Mouse (Mus musculus) limb, embryonic 15.5 days (tissue): ENCODE measurements around the gene Rdh7. TPM values are rescaled to one million over a fixed set of nuclear protein-coding genes. Genes with fewer than 3 reads are reported as not detected.

Experiments
- ATAC-seq: fragments of 200-750 bp; cut with Nextera tagmentation; 2 replicates; pipeline ENCODE4 v1.8.0; 2017; ENCODE audit warnings: low read depth, moderate TSS enrichment; ENCODE audit not compliant: insufficient number of reproducible peaks, low FRiP score, low TSS enrichment
- H3K27ac ChIP-seq: fragments of 300-500 bp; sonication (generic); 2 replicates; pipeline ENCODE4 v1.5.1; 2015; ENCODE audit warnings: moderate library complexity, mild to moderate bottlenecking, inconsistent platforms
- H3K27me3 ChIP-seq: fragments of 300-500 bp; sonication (generic); 2 replicates; pipeline ENCODE4 v1.6.1; 2015; ENCODE audit warnings: inconsistent platforms
- H3K36me3 ChIP-seq: fragments of 300-500 bp; sonication (generic); 2 replicates; pipeline ENCODE4 v1.6.1; 2015; ENCODE audit warnings: inconsistent platforms
- H3K4me1 ChIP-seq: fragments of 300-500 bp; sonication (generic); 2 replicates; pipeline ENCODE4 v1.6.1; 2015; ENCODE audit warnings: inconsistent platforms
- H3K4me2 ChIP-seq: fragments of 300-500 bp; sonication (generic); 2 replicates; pipeline ENCODE4 v1.6.1; 2015; ENCODE audit warnings: mild to moderate bottlenecking, inconsistent platforms
- H3K4me3 ChIP-seq: fragments of 300-500 bp; sonication (generic); 2 replicates; pipeline ENCODE4 v1.5.1; 2015; ENCODE audit warnings: mild to moderate bottlenecking, inconsistent platforms
- H3K9ac ChIP-seq: fragments of 300-500 bp; sonication (generic); 2 replicates; pipeline ENCODE4 v1.6.1; 2015; ENCODE audit warnings: inconsistent platforms
- H3K9me3 ChIP-seq: fragments of 300-500 bp; sonication (generic); 2 replicates; pipeline ENCODE4 v1.6.1; 2016; ENCODE audit warnings: inconsistent platforms
- WGBS: fragments of 180-500 bp; shearing (Covaris S2); methylation state at CpG from one replicate; pipeline ENCODE4 v1.1.7; 2015; 5-methylcytosine and 5-hydroxymethylcytosine counted together
- polyA plus RNA-seq: library from polyadenylated mRNA; unstranded; fragments of >200 nt; fragmentation: Nextera tagmentation; extraction: Ambion mirVana; gene quantifications from 2 replicates; pipeline ENCODE4 v1.2.1, GENCODE M21; 2015

Gene Rdh7
- polyA plus RNA-seq, 1 experiment from 2014 or later, result not detected

GRCm38 (mm10) chr10:127886971-127887370, 1.6 kb downstream of the Rdh7 start:
- H3K36me3 ChIP-seq, result no peaks in the 10 kb centered on the region
- no peaks in the 10 kb centered on the region for H3K27me3 ChIP-seq
- no peak for ATAC-seq
- H3K9ac ChIP-seq, result no peak overlapping the region
- no peaks in the 10 kb centered on the region for H3K9me3 ChIP-seq
- H3K27ac ChIP-seq, result no peak overlapping the region
- 65% methylated on average over 4 of the region's 4 CpGs for WGBS
- no peak overlapping the region for H3K4me3 ChIP-seq
- no peak overlapping the region for H3K4me2 ChIP-seq
- H3K4me1 ChIP-seq, result no peaks in the 10 kb centered on the region

- WGBS, result 52% methylated on average over 1 of the region's 1 CpGs
- Histone ChIP-seq H3K27ac (no peak overlapping the region), H3K9ac (no peak overlapping the region), H3K4me3 (no peak overlapping the region), H3K4me2 (no peak overlapping the region), H3K4me1 (no peaks in the 10 kb centered on the region), H3K27me3 (no peaks in the 10 kb centered on the region), H3K9me3 (no peaks in the 10 kb centered on the region), H3K36me3 (no peaks in the 10 kb centered on the region)
- no peak for ATAC-seq
Measured at GRCm38 (mm10) chr10:127886551-127886950, 2.1 kb downstream of the Rdh7 start.

GRCm38 (mm10) chr10:127881041-127881440, 7.6 kb downstream of the Rdh7 start:
- H3K36me3 ChIP-seq, result no peaks in the 10 kb centered on the region
- WGBS, result 78% methylated on average over 4 of the region's 4 CpGs
- no peak for ATAC-seq

DNA sequence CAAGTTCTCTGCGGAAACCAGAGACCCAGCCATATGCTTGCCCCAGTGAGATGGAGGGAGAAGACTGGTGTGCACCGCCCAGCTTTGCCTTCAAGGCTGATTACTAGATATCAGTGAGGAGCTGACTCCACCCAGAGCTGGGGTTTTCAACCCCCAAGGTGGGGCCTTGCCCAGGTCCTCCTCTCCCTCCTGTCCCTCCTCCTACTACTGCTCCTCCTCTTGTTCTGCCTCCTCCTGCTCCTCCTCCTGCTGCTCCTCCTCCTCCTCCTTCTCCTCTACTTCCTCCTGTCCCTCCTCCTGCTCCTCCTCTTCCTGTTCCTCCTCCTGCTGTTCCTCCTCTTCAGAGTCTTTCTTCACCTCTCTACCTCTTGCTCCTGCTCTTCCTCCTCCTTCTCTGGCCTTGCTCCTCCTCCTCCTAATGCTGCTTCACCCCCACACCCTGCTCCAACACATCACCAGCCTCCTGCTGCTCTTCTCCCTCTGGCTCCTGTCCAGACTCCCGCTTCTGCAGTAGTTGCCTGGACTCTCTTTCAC, 9.4 kb downstream of the Rdh7 start:
- Histone ChIP-seq H3K4me1 (no peaks in the 10 kb centered on the region), H3K9me3 (no peaks in the 10 kb centered on the region), H3K27ac (no peak overlapping the region), H3K4me2 (no peak overlapping the region), H3K4me3 (no peak overlapping the region), H3K27me3 (no peaks in the 10 kb centered on the region), H3K36me3 (no peaks in the 10 kb centered on the region), H3K9ac (no peak overlapping the region)
- ATAC-seq, result no peak
- WGBS, result 70% methylated on average over 3 of the region's 3 CpGs

More at GRCm38 (mm10) chr10:127881041-127881440, 7.6 kb downstream of the Rdh7 start:
- no peak overlapping the region for H3K4me3 ChIP-seq
- no peak overlapping the region for H3K27ac ChIP-seq
- H3K9me3 ChIP-seq, result no peaks in the 10 kb centered on the region
- H3K4me2 ChIP-seq, result no peak overlapping the region
- no peaks in the 10 kb centered on the region for H3K27me3 ChIP-seq
- no peaks in the 10 kb centered on the region for H3K4me1 ChIP-seq
- H3K9ac ChIP-seq, result no peak overlapping the region

DNA sequence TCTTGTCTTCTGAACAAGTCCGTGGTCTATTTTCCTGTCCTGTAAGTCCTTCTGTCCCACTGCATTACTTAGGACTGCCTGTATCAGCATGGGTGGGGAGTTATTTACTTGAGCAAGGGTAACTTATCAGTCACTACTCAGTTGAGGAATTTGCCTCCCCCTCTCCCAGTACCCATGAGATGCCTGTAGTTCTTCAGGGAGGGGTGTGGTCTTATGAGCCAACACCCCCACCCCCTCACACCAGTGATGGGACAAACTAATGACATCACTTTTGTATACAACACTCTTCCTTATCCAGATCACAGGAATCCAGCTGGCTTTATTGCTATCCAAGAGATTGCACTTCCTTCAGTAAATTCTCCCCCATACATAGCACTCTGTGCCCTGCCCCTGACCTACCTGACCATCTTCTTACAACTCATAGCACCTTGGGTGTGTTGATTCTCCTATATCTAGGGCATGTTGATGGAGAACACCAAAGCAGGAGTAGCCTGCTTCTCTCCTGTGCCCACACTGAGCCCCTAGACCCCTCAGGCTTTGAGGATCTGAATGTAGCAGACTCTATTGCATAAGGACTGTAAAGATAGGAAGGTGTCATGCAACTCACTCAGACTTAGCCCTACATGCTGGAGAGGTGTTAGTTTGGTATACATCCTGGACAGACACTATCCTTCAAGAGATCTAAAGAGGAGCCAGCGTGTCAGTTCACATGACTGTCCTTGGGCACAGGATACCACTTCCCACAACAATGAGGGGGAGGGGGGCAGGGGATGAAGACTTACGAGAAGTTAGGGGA, 10.2 kb downstream of the Rdh7 start:
- H3K27me3 ChIP-seq, result no peaks in the 10 kb centered on the region
- no peak for ATAC-seq
- no peak overlapping the region for H3K4me2 ChIP-seq
- no peaks in the 10 kb centered on the region for H3K4me1 ChIP-seq
- no peak overlapping the region for H3K27ac ChIP-seq
- H3K4me3 ChIP-seq, result no peak overlapping the region
- 68% methylated on average over 3 of the region's 3 CpGs for WGBS
- no peak overlapping the region for H3K9ac ChIP-seq
- H3K36me3 ChIP-seq, result no peaks in the 10 kb centered on the region
- H3K9me3 ChIP-seq, result no peaks in the 10 kb centered on the region

- Histone ChIP-seq H3K4me1 (no peaks in the 10 kb centered on the region), H3K9me3 (no peaks in the 10 kb centered on the region), H3K27ac (no peak overlapping the region), H3K27me3 (no peaks in the 10 kb centered on the region), H3K9ac (no peak overlapping the region), H3K36me3 (no peaks in the 10 kb centered on the region), H3K4me2 (no peak overlapping the region), H3K4me3 (no peak overlapping the region)
- no peak for ATAC-seq
- WGBS, result 49% methylated on average over 2 of the region's 2 CpGs
Measured at GRCm38 (mm10) chr10:127877681-127878080, 10.9 kb downstream of the Rdh7 start.

- Histone ChIP-seq H3K4me3 (no peak overlapping the region), H3K27ac (no peak overlapping the region), H3K4me1 (no peaks in the 10 kb centered on the region), H3K4me2 (no peak overlapping the region), H3K9me3 (no peaks in the 10 kb centered on the region), H3K9ac (no peak overlapping the region), H3K27me3 (no peaks in the 10 kb centered on the region), H3K36me3 (no peaks in the 10 kb centered on the region)
- 66% methylated on average over 4 of the region's 4 CpGs for WGBS
- no peak for ATAC-seq
Measured at GRCm38 (mm10) chr10:127872484-127872883, 16.1 kb downstream of the Rdh7 start.

DNA sequence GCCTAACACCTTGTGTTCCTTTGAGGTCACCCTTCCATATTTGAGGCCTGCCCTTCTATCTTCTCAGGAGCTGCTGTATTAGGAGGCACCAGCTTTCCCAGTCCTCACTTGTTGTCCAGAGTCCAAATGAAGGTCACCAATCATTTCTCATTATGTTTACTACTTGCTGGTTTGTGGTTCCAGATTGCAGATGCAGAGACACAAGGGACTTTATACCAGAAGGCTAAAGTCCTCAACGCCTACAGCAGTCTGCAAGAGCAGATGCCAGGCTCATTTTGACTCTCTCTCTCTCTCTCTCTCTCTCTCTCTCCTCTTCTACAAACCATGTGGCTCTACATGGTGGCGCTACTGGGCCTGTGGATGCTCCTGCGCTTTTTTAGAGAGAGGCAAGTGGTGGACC, 22.4 kb downstream of the Rdh7 start, which contains the start of gene Rdh16f2:
Gene Rdh16f2 (plus strand): TSS at position 243 of the 400 bp plus-strand sequence.
- H3K27me3 ChIP-seq, result no peaks in the 10 kb centered on the region
- no peaks in the 10 kb centered on the region for H3K36me3 ChIP-seq
- no peak for ATAC-seq
- H3K9ac ChIP-seq, result no peak within 1 kb of the TSS
- no peak within 1 kb of the TSS for H3K4me3 ChIP-seq
- no peak within 1 kb of the TSS for H3K4me2 ChIP-seq
- no peak within 1 kb of the TSS for H3K27ac ChIP-seq
- whole genome bisulfite sequencing, result 81% methylated on average over 3 of the region's 3 CpGs
- H3K9me3 ChIP-seq, result no peaks in the 10 kb centered on the region
- H3K4me1 ChIP-seq, result no peaks in the 10 kb centered on the region

GRCm38 (mm10) chr10:127864931-127865330, 23.7 kb downstream of the Rdh7 start:
- Histone ChIP-seq H3K27me3 (no peaks in the 10 kb centered on the region), H3K36me3 (no peaks in the 10 kb centered on the region), H3K27ac (no peak overlapping the region), H3K4me1 (no peaks in the 10 kb centered on the region), H3K9ac (no peak overlapping the region), H3K4me3 (no peak overlapping the region), H3K4me2 (no peak overlapping the region), H3K9me3 (no peaks in the 10 kb centered on the region)
- no peak for ATAC-seq

GRCm38 (mm10) chr10:127856376-127856775, 32.2 kb downstream of the Rdh7 start:
- Histone ChIP-seq H3K36me3 (no peaks in the 10 kb centered on the region), H3K9ac (no peak overlapping the region), H3K27me3 (no peaks in the 10 kb centered on the region), H3K4me1 (no peaks in the 10 kb centered on the region), H3K4me2 (no peak overlapping the region), H3K27ac (no peak overlapping the region), H3K4me3 (no peak overlapping the region), H3K9me3 (no peaks in the 10 kb centered on the region)
- ATAC-seq, result no peak

DNA sequence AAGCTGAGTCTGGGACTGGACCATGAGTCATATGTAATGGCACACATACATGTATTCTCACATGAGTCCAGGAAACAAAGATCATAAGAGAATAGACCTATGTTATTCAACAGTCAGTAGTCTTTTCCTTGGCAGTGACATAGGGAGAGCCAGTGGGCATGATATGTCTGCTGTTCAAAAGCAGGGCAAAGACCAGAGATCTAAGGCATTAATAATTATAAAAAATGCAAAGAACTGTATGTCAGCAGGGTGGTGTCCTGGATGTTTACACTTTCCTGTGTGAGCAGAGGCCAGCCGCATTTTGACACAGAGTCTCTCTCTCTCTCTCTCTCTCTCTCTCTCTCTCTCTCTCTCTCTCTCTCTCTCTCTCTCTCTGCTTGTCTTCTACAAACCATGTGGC, 39.0 kb downstream of the Rdh7 start, which contains the start of gene Rdh19:
Gene Rdh19 (plus strand): TSS at position 301 of the 400 bp plus-strand sequence.
- WGBS, result 62% methylated on average over 1 of the region's 1 CpGs

GRCm38 (mm10) chr10:127848089-127848488, 40.5 kb downstream of the Rdh7 start:
- 81% methylated on average over 1 of the region's 1 CpGs for WGBS
- Histone ChIP-seq H3K9me3 (no peaks in the 10 kb centered on the region), H3K27me3 (no peaks in the 10 kb centered on the region), H3K4me1 (no peaks in the 10 kb centered on the region), H3K4me3 (no peak overlapping the region), H3K9ac (no peak overlapping the region), H3K4me2 (no peak overlapping the region), H3K36me3 (no peaks in the 10 kb centered on the region), H3K27ac (no peak overlapping the region)
- no peak for ATAC-seq

More for the DNA sequence above, 39.0 kb downstream of the Rdh7 start, which contains the start of gene Rdh19:
- H3K4me3 ChIP-seq, result no peak within 1 kb of the TSS
- H3K27ac ChIP-seq, result no peak within 1 kb of the TSS
- no peaks in the 10 kb centered on the region for H3K36me3 ChIP-seq
- no peaks in the 10 kb centered on the region for H3K4me1 ChIP-seq
- no peak within 1 kb of the TSS for H3K9ac ChIP-seq
- no peak for ATAC-seq
- no peaks in the 10 kb centered on the region for H3K9me3 ChIP-seq
- no peaks in the 10 kb centered on the region for H3K27me3 ChIP-seq
- no peak within 1 kb of the TSS for H3K4me2 ChIP-seq
